Mouse (Mus musculus) CH12.LX (cell line): Measurements from ENCODE around the gene Snx10. TPM values are rescaled to one million over a fixed set of nuclear protein-coding genes. Genes with fewer than 3 reads are reported as not detected.

Source experiments
- DNase-seq: peaks from one replicate; pipeline ENCODE4 v3.0.0-alpha.2; 2013; ENCODE audit errors: extremely low read depth
- H3K27ac ChIP-seq: 2 replicates; pipeline ENCODE4 v1.5.1; 2012; ENCODE audit warnings: low read depth, mild to moderate bottlenecking, control low read depth, moderate library complexity; ENCODE audit not compliant: insufficient read depth
- H3K27me3 ChIP-seq: replicated peaks from 2 replicates; pipeline ENCODE3; 2012; ENCODE audit warnings: inconsistent platforms
- H3K36me3 ChIP-seq, 2 experiments: replicated peaks in 1 of 2; 2 replicates each; pipeline versions ENCODE3 to v1.6.1; 2012; ENCODE audit warnings: inconsistent platforms in 1 of 2, low read length in 1 of 2, mild to moderate bottlenecking in 1 of 2, mixed read lengths in 1 of 2, moderate library complexity in 1 of 2; ENCODE audit not compliant: control insufficient read depth in 1 of 2, insufficient read depth in 1 of 2
- H3K4me1 ChIP-seq, 2 experiments: 2 replicates each; pipeline ENCODE4 v1.6.1; 2012; ENCODE audit warnings: inconsistent platforms in 1 of 2, moderate library complexity in 1 of 2; ENCODE audit not compliant: insufficient read depth in 2 of 2, control insufficient read depth in 1 of 2
- H3K4me2 ChIP-seq: 2 replicates; pipeline ENCODE4 v1.6.1; 2012; ENCODE audit warnings: low read depth, mild to moderate bottlenecking, control low read depth; ENCODE audit not compliant: poor library complexity, insufficient read depth, severe bottlenecking
- H3K4me3 ChIP-seq, 3 experiments: fragments of 150-350 bp in 1 of 3; sonication (generic) in 1 of 3; replicated peaks in 1 of 3; 2 replicates each; pipeline versions ENCODE3 to v1.5.1; 2011 to 2012; ENCODE audit warnings: low read depth in 2 of 3, low read length in 2 of 3, mild to moderate bottlenecking in 2 of 3, moderate library complexity in 2 of 3, control low read depth in 1 of 3, improper control_type of control experiment in 1 of 3, inconsistent platforms in 1 of 3, mixed read lengths in 1 of 3; ENCODE audit not compliant: poor library complexity in 1 of 3
- H3K79me2 ChIP-seq: replicated peaks from 2 replicates; pipeline ENCODE4 v1.6.1; 2012; ENCODE audit warnings: mild to moderate bottlenecking, moderate library complexity; ENCODE audit not compliant: control insufficient read depth, poor library complexity, insufficient read depth, severe bottlenecking; ENCODE audit errors: extremely low read depth
- H3K9ac ChIP-seq: 2 replicates; pipeline ENCODE4 v1.6.1; 2012; ENCODE audit warnings: low read depth, mild to moderate bottlenecking, control low read depth, moderate library complexity; ENCODE audit not compliant: insufficient read depth
- H3K9me3 ChIP-seq: replicated peaks from 2 replicates; pipeline ENCODE3; 2012; ENCODE audit warnings: low read length, inconsistent platforms, mixed read lengths
- BHLHE40 ChIP-seq: IDR thresholded peaks from 2 replicates; pipeline ENCODE4 v1.6.1; 2011; ENCODE audit warnings: mild to moderate bottlenecking, low read depth, low read length, improper control_type of control experiment
- CHD1 ChIP-seq: IDR thresholded peaks from 2 replicates; pipeline ENCODE4 v1.6.1; 2012; ENCODE audit warnings: low read depth, low read length, improper control_type of control experiment, inconsistent platforms
- CTCF ChIP-seq, 2 experiments: IDR thresholded peaks in 1 of 2; conservative IDR thresholded peaks in 1 of 2; 2 replicates each; pipeline ENCODE4 v1.5.1; 2011 to 2012; ENCODE audit warnings: low read depth in 2 of 2, low read length in 2 of 2, improper control_type of control experiment in 1 of 2, inconsistent platforms in 1 of 2, mild to moderate bottlenecking in 1 of 2, moderate library complexity in 1 of 2
- ETS1 ChIP-seq: conservative IDR thresholded peaks from 2 replicates; pipeline ENCODE4 v1.6.1; 2012; ENCODE audit warnings: low read depth, mild to moderate bottlenecking, inconsistent platforms, low read length, improper control_type of control experiment, moderate library complexity
- KAT2A ChIP-seq: IDR thresholded peaks from 2 replicates; pipeline ENCODE4 v1.6.1; 2012; ENCODE audit warnings: low read length, improper control_type of control experiment, inconsistent platforms; ENCODE audit not compliant: insufficient replicate concordance
- MXI1 ChIP-seq: IDR thresholded peaks from 2 replicates; pipeline ENCODE4 v1.6.1; 2011; ENCODE audit warnings: mild to moderate bottlenecking, low read depth, low read length, improper control_type of control experiment
- MYC ChIP-seq: IDR thresholded peaks from 2 replicates; pipeline ENCODE4 v1.6.1; 2011; ENCODE audit warnings: low read depth, mild to moderate bottlenecking, improper control_type of control experiment, low read length
- NELFE ChIP-seq: IDR thresholded peaks from 2 replicates; pipeline ENCODE4 v1.6.1; 2011; ENCODE audit warnings: low read depth, low read length, improper control_type of control experiment
- POLR2A ChIP-seq: IDR thresholded peaks from 2 replicates; pipeline ENCODE4 v1.6.1; 2011; ENCODE audit warnings: low read depth, mild to moderate bottlenecking, improper control_type of control experiment, low read length
- POLR2AphosphoS2 ChIP-seq: IDR thresholded peaks from 2 replicates; pipeline ENCODE4 v1.6.1; 2011; ENCODE audit warnings: low read depth, low read length, improper control_type of control experiment
- RAD21 ChIP-seq: IDR thresholded peaks from 2 replicates; pipeline ENCODE4 v1.6.1; 2011; ENCODE audit warnings: low read depth, mild to moderate bottlenecking, low read length, improper control_type of control experiment, moderate library complexity
- TBP ChIP-seq: conservative IDR thresholded peaks from 2 replicates; pipeline ENCODE4 v1.6.1; 2011; ENCODE audit warnings: low read depth, low read length, improper control_type of control experiment
- TCF12 ChIP-seq: IDR thresholded peaks from 2 replicates; pipeline ENCODE4 v1.6.1; 2014; ENCODE audit warnings: low read depth, mild to moderate bottlenecking, inconsistent platforms, low read length, improper control_type of control experiment
- USF2 ChIP-seq: conservative IDR thresholded peaks from 2 replicates; pipeline ENCODE4 v1.6.1; 2011; ENCODE audit warnings: low read depth, low read length, improper control_type of control experiment
- ZNF384 ChIP-seq: IDR thresholded peaks from 2 replicates; pipeline ENCODE4 v1.6.1; 2012; ENCODE audit warnings: low read depth, low read length, improper control_type of control experiment, inconsistent platforms
- dilution Hi-C: fragments of 300-500 bp; cut with MboI; formaldehyde crosslinking; loops from 2 replicates; pipeline ENCODE4 v1.14.3; 2020; ENCODE audit warnings: low sequenced_read_pairs; ENCODE audit not compliant: extremely low pct_unique_long_range_greater_than_20kb, extremely low pct_ligation_motif_present
- in situ Hi-C: fragments of 300-500 bp; cut with MboI; formaldehyde crosslinking; loops from 3 replicates; pipeline ENCODE4 v1.14.3; 2019; ENCODE audit warnings: low sequenced_read_pairs, low pct_ligation_motif_present, low pct_unique_long_range_greater_than_20kb, mixed read lengths
- polyA plus RNA-seq: library from polyadenylated mRNA; unstranded; fragments of >175 nt; gene quantifications from 2 replicates; pipeline ENCODE4 v1.2.1, GENCODE M21; 2012; ENCODE audit warnings: low read depth; ENCODE audit not compliant: insufficient read length
- total RNA-seq, 2 experiments: library from RNA; depleted of rRNA; stranded (reverse); fragments of 300-350 nt in 1 of 2; fragments of >200 nt in 1 of 2; gene quantifications; 2 replicates each; pipeline ENCODE4 v1.2.3; 2012 to 2014

Gene Snx10
- total and polyA plus RNA-seq, 3 experiments: 27.6 to 84.7 (median 46.2) TPM

DNA sequence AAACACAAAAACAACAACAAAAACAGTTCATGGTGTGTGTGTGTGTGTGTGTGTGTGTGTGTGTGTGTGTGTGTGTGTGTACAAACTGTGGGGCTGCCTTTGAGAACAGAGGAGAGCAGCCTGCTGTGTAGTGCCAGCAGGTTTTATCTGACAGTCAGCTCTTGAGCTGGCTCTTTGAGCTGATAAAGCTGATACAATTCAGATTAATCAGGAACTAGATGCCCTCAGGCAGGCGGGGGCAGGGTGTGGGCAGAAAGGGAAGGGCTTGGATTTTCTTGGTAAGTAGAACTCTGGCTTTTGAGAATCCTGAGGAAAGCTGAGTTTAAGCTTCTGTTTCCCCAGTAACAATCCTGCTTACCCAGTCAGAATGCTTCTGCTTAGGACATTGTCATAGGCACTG is 18.0 kb upstream of the Snx10 start:
- dilution Hi-C loops: no loop called here
- no peak for TF ChIP-seq ZNF384
- TF ChIP-seq POLR2A: no peak
- TF ChIP-seq CTCF (conservative IDR thresholded peaks at IDR 0.05 in 1 of 2, IDR thresholded peaks at IDR 0.05 in 1 of 2; ENCODE audit: low read depth in 2 of 2, low read length in 2 of 2): no peak
- no peak for TF ChIP-seq KAT2A
- no peak for TF ChIP-seq ETS1
- no peak for TF ChIP-seq BHLHE40
- TF ChIP-seq TBP: no peak
- TF ChIP-seq MYC: no peak
- no peak for TF ChIP-seq MXI1
- TF ChIP-seq RAD21: no peak
- TF ChIP-seq CHD1: no peak

DNA sequence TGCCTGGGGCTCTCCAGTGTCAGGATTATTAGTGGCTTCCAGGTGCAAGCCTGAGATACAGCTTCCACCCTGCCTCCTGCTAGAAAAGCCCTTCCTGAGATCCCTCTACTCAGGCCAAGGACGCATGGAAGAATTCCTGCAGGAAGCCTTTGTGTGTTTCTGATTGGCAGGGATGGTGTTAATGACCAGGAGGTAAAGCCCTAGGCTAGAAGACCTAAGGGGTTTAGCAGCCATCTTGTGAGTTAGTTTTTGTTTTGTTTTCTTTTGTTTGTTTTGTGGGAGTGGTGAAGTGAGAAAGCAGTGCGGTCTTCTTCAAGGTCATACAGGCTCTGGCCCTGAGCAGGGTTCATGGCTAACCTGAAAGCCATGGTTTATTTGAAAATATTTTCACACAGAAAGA is 16.1 kb upstream of the Snx10 start:
- DNase-seq: no peak
- dilution Hi-C loops: no loop called here
- no peak overlapping the region for H3K27ac ChIP-seq
- no peak overlapping the region for H3K4me2 ChIP-seq
- H3K4me3 ChIP-seq: no peak overlapping the region
- H3K4me1 ChIP-seq: peaks cover 0 to 5% of the 10 kb centered on the region in 2 experiments; a peak in 2 of 4 replicates
- H3K36me3 ChIP-seq: no peaks in the 10 kb centered on the region
- in situ Hi-C loops: loop anchor here (5.0 kb wide), 1 partner anchor 70 kb away; no protein-coding TSS in a partner anchor
- H3K9ac ChIP-seq: no peak overlapping the region
- no peak for TF ChIP-seq ZNF384
- no peak for TF ChIP-seq MYC
- TF ChIP-seq CTCF (conservative IDR thresholded peaks at IDR 0.05 in 1 of 2, IDR thresholded peaks at IDR 0.05 in 1 of 2; ENCODE audit: low read depth in 2 of 2, low read length in 2 of 2): no peak
- TF ChIP-seq TBP: no peak
- TF ChIP-seq POLR2AphosphoS2: no peak
- TF ChIP-seq NELFE: no peak
- TF ChIP-seq TCF12: no peak
- TF ChIP-seq USF2: no peak
- no peaks in the 10 kb centered on the region for H3K79me2 ChIP-seq
- H3K27me3 ChIP-seq: no peaks in the 10 kb centered on the region
- H3K9me3 ChIP-seq: no peaks in the 10 kb centered on the region

More for the DNA sequence above, 18.0 kb upstream of the Snx10 start:
- Histone ChIP-seq H3K79me2 (no peaks in the 10 kb centered on the region), H3K27ac (no peak overlapping the region), H3K9me3 (peaks cover 4% of the 10 kb centered on the region), H3K27me3 (no peaks in the 10 kb centered on the region), H3K4me2 (no peak overlapping the region), H3K9ac (no peak overlapping the region), H3K36me3 (no peaks in the 10 kb centered on the region), H3K4me1 (peaks cover 0 to 6% of the 10 kb centered on the region in 2 experiments; a peak in 2 of 4 replicates), H3K4me3 (no peak overlapping the region)
- no peak for DNase-seq
- in situ Hi-C loops: loop anchor here (5.0 kb wide), 1 partner anchor 72 kb away; no protein-coding TSS in a partner anchor
